Mouse (Mus musculus) lung, embryonic 15.5 days (tissue): ENCODE measurements around the gene Kcnip1. TPM values are rescaled to one million over a fixed set of nuclear protein-coding genes. Genes with fewer than 3 reads are reported as not detected.
A peak's percentile ranks its signal among the peaks of the same experiment; 100 is the strongest.

ENCODE experiments used
- ATAC-seq: fragments of 200-750 bp; cut with Nextera tagmentation; 2 replicates; pipeline ENCODE4 v1.8.0; 2017; ENCODE audit warnings: moderate number of reproducible peaks, borderline replicate concordance; ENCODE audit not compliant: low FRiP score, low TSS enrichment; ENCODE audit errors: extremely low read depth
- H3K27ac ChIP-seq: fragments of 300-500 bp; sonication (generic); 2 replicates; pipeline ENCODE4 v1.5.1; 2015; ENCODE audit warnings: moderate library complexity, mild to moderate bottlenecking, inconsistent platforms
- H3K27me3 ChIP-seq: fragments of 300-500 bp; sonication (generic); 2 replicates; pipeline ENCODE4 v1.6.1; 2015; ENCODE audit warnings: inconsistent platforms
- H3K36me3 ChIP-seq: fragments of 300-500 bp; sonication (generic); 2 replicates; pipeline ENCODE4 v1.6.1; 2015; ENCODE audit warnings: inconsistent platforms
- H3K4me1 ChIP-seq: fragments of 300-500 bp; sonication (generic); 2 replicates; pipeline ENCODE4 v1.6.1; 2015; ENCODE audit warnings: inconsistent platforms
- H3K4me2 ChIP-seq: fragments of 300-500 bp; sonication (generic); 2 replicates; pipeline ENCODE4 v1.6.1; 2015; ENCODE audit warnings: inconsistent platforms, mild to moderate bottlenecking, moderate library complexity
- H3K4me3 ChIP-seq: fragments of 300-500 bp; sonication (generic); 2 replicates; pipeline ENCODE4 v1.5.1; 2015; ENCODE audit warnings: mild to moderate bottlenecking, inconsistent platforms
- H3K9ac ChIP-seq: fragments of 300-500 bp; sonication (generic); 2 replicates; pipeline ENCODE4 v1.6.1; 2015; ENCODE audit warnings: inconsistent platforms
- H3K9me3 ChIP-seq: fragments of 300-500 bp; sonication (generic); 2 replicates; pipeline ENCODE4 v1.6.1; 2016; ENCODE audit warnings: inconsistent platforms
- WGBS: fragments of 180-500 bp; shearing (Covaris S2); methylation state at CpG from one replicate; pipeline ENCODE4 v1.1.7; 2015; 5-methylcytosine and 5-hydroxymethylcytosine counted together
- polyA plus RNA-seq: library from polyadenylated mRNA; unstranded; fragments of >200 nt; fragmentation: Nextera tagmentation; extraction: Ambion mirVana; gene quantifications from 2 replicates; pipeline ENCODE4 v1.2.1, GENCODE M21; 2015

Kcnip1 gene
- polyA plus RNA-seq, 1 experiment from 2014 or later = 0.70 TPM

DNA sequence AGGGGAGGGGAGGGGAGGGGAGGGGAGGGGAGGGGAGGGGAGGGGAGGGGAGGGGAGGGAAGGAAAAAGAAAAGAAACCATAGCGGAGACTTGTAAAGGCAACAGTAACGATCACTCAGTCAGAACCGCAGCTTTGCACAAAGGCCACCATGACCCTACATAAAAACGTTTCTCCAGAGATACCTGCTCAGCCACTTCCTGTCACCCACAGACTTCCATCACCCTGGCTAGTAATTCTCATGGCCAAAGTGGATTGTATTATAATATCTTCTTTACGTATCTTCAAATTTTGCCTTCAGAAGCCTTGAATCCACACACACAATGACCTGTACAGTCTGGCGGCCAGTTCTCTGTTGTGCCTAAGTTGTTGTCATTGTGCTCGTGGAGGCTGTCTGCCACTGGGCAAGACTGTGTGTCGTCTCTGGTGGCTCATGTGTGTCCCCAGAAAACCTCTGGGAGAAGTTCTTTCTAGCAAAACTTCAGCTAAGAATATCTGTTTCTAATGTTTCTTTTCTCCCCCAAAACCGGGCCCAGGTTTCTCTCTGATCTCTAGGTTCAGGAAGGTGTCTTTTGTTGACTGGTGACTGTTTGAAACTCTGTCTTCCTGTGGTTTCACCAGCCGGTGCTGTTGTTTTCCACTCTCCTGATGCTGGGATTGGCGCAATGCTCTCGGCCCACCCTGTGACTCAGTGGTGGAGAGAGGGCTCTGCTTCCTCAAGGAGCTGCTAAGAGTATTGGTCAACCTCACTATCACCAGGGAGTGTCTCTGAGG lies 16.6 kb upstream of the Kcnip1 start:
- Histone ChIP-seq H3K4me2 (no peak overlapping the region), H3K4me1 (peaks cover 5% of the 10 kb centered on the region; the same call in 1 of the 2 replicates), H3K9me3 (no peaks in the 10 kb centered on the region), H3K36me3 (no peaks in the 10 kb centered on the region), H3K27ac (no peak overlapping the region), H3K4me3 (no peak overlapping the region), H3K9ac (no peak overlapping the region), H3K27me3 (no peaks in the 10 kb centered on the region)
- WGBS = 77% methylated on average over 12 of the region's 12 CpGs
- ATAC-seq = no peak

DNA sequence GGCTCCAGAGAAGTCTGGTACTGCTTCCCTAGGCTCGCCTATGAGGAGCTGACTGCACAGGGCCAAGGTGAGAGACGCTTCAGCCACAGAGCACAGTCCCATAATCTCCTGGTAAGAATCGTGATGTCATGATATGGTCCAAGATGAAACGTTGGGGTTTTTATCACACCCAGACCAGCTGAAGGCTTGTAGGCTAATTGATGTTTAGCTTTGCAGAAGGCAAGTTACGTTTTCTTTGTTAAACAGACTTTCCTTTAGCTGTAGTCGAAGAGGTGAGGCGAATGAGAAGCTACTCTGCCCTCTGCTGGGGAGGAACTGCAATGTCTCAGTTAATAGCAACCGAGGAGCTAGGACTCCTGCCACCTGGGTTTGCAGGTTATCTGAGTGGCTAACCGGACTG lies 15.8 kb upstream of the Kcnip1 start:
- no peaks in the 10 kb centered on the region for H3K27me3 ChIP-seq
- H3K4me2 ChIP-seq = no peak overlapping the region
- ATAC-seq = no peak; the same call in 1 of the 2 replicates
- peak overlapping the region; percentile 18; the same call in 1 of the 2 replicates for H3K27ac ChIP-seq
- H3K9ac ChIP-seq = no peak overlapping the region
- H3K36me3 ChIP-seq = no peaks in the 10 kb centered on the region
- H3K9me3 ChIP-seq = no peaks in the 10 kb centered on the region
- peaks cover 5% of the 10 kb centered on the region; the same call in 1 of the 2 replicates for H3K4me1 ChIP-seq
- 31% methylated on average over 9 of the region's 9 CpGs for WGBS
- H3K4me3 ChIP-seq = no peak overlapping the region

DNA sequence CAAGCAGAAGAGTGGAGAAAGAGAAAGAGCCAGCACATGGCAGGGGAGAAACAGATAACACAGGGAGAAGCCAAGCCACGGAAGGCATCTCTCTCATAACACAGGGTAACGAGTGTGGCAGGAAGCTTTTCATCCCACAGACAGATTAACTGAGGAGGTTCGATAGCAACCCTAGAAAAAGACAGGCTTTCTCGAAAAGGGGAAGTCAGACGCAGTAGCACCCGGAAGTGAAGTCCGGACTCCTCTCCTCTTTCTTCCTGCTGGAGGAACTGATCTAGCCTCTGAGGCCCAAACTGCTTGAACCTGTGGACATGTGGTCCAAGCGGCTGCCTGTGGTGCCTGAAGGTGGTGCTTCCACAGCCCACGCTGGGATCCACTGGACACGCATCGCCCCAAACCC lies 15.3 kb upstream of the Kcnip1 start:
- H3K36me3 ChIP-seq = no peaks in the 10 kb centered on the region
- no peaks in the 10 kb centered on the region for H3K27me3 ChIP-seq
- WGBS = 80% methylated on average over 11 of the region's 11 CpGs
- no peak overlapping the region for H3K4me2 ChIP-seq
- H3K4me1 ChIP-seq = peaks cover 5% of the 10 kb centered on the region; the same call in 1 of the 2 replicates
- peak overlapping the region; percentile 18; the same call in 1 of the 2 replicates for H3K27ac ChIP-seq
- no peaks in the 10 kb centered on the region for H3K9me3 ChIP-seq
- no peak for ATAC-seq
- H3K9ac ChIP-seq = no peak overlapping the region
- H3K4me3 ChIP-seq = no peak overlapping the region

DNA sequence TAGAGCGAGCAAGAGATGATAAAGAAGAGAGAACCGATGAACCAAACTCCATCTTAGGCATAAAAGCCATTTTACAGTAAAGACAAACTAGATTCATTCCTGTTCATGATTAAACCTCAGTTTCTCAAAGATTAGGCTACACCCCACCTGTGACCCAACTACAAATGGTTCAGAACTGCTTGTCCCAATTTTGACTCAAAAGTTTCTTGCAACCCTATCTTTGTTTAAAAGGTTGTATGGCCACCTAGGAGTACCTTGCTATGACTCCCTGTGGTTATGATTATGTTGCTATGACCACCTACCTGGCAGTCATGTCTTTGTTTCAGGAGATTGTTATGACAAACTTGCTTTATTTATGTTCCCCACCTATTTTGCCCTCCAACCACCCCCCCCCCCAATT lies 14.7 kb upstream of the Kcnip1 start:
- no peak for ATAC-seq
- Histone ChIP-seq H3K27me3 (no peaks in the 10 kb centered on the region), H3K9me3 (no peaks in the 10 kb centered on the region), H3K4me2 (no peak overlapping the region), H3K27ac (no peak overlapping the region), H3K4me1 (peaks cover 5% of the 10 kb centered on the region; the same call in 1 of the 2 replicates), H3K36me3 (no peaks in the 10 kb centered on the region), H3K4me3 (no peak overlapping the region), H3K9ac (no peak overlapping the region)
- 65% methylated on average over 2 of the region's 2 CpGs for WGBS

DNA sequence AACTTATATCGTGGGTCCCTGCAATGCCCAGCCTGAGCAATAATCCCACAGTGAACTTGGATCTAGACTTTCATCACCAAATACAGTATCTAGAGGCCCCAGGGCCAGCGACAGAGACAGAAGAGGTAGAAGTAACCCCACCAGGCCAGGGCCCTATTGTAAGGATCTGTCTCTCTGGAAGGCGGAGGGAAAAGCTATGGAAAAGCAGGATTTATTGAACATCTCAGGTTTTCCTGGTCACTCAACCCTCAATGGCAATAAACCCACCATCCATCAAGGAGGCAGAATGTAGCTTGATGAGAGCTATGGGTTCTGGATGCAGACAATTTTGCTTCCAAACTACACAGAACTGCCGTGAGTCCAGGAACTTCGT lies 9.6 kb upstream of the Kcnip1 start:
- no peaks in the 10 kb centered on the region for H3K36me3 ChIP-seq
- H3K27me3 ChIP-seq = no peaks in the 10 kb centered on the region
- H3K27ac ChIP-seq = no peak overlapping the region
- H3K4me1 ChIP-seq = no peaks in the 10 kb centered on the region
- no peaks in the 10 kb centered on the region for H3K9me3 ChIP-seq
- WGBS = 71% methylated on average over 5 of the region's 5 CpGs
- no peak overlapping the region for H3K4me2 ChIP-seq
- no peak for ATAC-seq
- H3K4me3 ChIP-seq = no peak overlapping the region
- no peak overlapping the region for H3K9ac ChIP-seq

DNA sequence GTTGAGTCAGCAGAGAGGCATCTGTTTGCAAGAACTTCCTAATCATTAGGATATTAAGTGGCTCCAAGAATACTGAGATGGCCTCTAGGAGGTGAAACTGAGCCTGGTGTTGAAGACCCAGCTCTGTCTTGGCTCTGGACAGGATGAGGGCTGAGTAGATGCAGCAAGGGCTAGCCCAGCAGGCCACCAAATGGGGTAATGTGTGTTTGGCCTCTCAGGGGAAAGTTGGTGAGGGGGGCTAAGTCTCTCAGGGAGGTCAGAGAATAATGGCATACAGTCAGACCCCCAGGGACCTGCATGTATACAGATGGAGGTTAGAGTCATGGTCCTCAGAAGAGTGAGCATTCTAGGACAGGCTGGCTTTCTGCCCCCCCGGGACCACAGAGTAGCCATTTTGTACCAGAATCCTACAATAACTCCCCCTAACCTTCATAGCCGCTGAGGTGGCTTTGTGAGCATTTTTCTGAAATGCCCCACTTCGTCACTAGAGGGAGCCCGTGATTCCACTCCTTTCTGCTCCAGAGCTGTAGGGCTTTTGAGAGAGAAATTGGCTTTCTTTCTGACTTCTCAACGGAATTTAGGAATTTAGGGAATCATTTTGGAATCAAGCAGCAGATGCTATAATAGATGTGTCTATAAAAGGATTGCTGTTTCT lies 9.1 kb upstream of the Kcnip1 start:
- no peaks in the 10 kb centered on the region for H3K9me3 ChIP-seq
- H3K4me2 ChIP-seq = no peak overlapping the region
- no peaks in the 10 kb centered on the region for H3K27me3 ChIP-seq
- ATAC-seq = no peak
- no peak overlapping the region for H3K4me3 ChIP-seq
- WGBS = 4% methylated on average over 5 of the region's 5 CpGs
- no peaks in the 10 kb centered on the region for H3K4me1 ChIP-seq
- no peak overlapping the region for H3K9ac ChIP-seq
- H3K27ac ChIP-seq = no peak overlapping the region
- no peaks in the 10 kb centered on the region for H3K36me3 ChIP-seq

DNA sequence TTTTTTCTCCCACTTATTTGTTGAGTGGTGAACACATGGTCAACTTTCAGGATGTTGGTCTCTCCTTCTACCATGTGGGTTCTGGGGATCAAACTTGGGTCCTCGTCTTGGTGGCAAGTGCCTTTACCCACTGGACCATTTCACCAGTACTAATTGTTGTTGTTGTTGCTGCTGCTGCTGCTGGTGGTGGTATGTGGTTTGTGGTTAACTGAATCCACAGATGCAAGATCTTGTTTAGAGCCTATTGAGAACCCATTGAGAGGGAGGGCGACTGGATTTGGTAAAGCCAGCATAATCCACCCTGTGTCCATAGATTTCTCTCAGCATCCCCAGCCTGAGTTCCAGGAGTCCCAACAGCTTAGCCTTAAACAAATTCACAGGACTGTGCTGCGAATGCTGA lies 7.5 kb upstream of the Kcnip1 start:
- Histone ChIP-seq H3K4me2 (no peak overlapping the region), H3K4me3 (no peak overlapping the region), H3K27ac (no peak overlapping the region), H3K9ac (no peak overlapping the region), H3K36me3 (no peaks in the 10 kb centered on the region), H3K27me3 (no peaks in the 10 kb centered on the region), H3K4me1 (no peaks in the 10 kb centered on the region), H3K9me3 (no peaks in the 10 kb centered on the region)
- 79% methylated on average over 3 of the region's 3 CpGs for WGBS
- ATAC-seq = no peak

DNA sequence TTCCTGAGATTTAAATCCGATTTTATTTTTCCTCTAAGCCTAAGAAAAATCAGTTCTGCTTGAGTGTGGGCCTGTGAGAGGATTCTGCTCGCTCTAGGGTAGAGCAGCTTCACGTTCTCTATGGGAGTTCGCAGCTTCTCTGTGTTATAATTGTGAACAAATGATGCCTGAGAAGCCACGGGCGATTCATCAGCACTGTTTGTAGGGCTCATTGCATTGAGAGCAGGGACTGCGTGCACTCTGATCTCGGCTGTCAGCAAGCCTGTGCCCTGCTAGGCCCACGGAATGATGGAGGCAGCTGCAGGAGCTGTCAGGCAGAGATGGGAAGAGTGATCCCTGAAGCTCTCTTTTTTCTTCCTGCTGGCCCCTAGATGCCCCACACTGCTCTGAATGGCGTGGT lies 5.3 kb upstream of the Kcnip1 start:
- Histone ChIP-seq H3K4me2 (no peak overlapping the region), H3K27ac (no peak overlapping the region), H3K9me3 (no peaks in the 10 kb centered on the region), H3K4me1 (no peaks in the 10 kb centered on the region), H3K9ac (no peak overlapping the region), H3K27me3 (peaks cover 2% of the 10 kb centered on the region; the same call in 1 of the 2 replicates), H3K36me3 (no peaks in the 10 kb centered on the region), H3K4me3 (no peak overlapping the region)
- no peak for ATAC-seq
- 63% methylated on average over 10 of the region's 10 CpGs for WGBS

DNA sequence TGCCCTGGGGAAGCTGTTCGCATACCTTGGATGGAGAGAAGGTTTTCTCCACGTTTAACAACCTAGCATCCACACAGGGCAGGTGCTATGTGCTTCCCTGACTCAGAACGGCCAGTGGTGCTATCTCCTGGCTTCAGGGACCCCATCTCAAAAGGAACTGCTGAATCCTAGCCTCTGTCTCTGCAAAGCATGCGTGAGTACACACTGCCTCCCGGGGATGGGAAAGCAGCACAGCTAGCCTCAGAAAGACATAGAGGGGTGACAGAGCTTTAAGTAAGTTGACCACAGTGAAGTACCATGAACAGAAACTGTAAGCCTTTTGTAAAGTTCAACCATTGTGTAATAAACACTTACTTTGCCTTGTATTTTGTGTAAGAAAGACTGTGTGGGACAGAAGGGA lies 544 bp upstream of the Kcnip1 start:
- H3K36me3 ChIP-seq = no peaks in the 10 kb centered on the region
- WGBS = 58% methylated on average over 5 of the region's 5 CpGs
- H3K9ac ChIP-seq = no peak overlapping the region
- H3K4me1 ChIP-seq = 0 out of 2 replicates have a peak, but pooled peaks cover 4% of the 10 kb centered on the region
- H3K27ac ChIP-seq = no peak overlapping the region
- H3K4me2 ChIP-seq = no peak overlapping the region
- H3K27me3 ChIP-seq = peaks cover 3% of the 10 kb centered on the region; the same call in 1 of the 2 replicates
- H3K9me3 ChIP-seq = no peaks in the 10 kb centered on the region
- no peak for ATAC-seq
- H3K4me3 ChIP-seq = no peak overlapping the region

DNA sequence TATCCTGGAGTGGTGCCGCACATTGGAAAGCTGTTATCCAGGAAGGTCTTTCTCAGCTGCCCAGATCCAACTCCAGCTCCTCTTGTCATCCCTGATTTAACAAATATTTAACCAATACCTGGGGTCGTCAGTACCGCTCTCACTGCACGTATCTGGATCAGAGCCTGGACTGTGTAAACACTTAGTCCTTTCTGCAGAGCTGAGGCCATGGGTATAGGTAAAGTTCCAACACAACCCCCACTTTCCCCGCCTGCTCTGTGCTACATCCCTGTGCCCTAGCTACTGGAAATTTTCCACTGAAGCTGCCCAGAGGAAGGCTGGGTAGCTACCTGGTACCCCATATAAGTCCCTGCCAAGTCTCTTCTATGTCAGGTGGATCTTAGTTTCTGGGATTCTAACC lies 3.0 kb downstream of the Kcnip1 start:
- peak; percentile 56; the same call in 1 of the 2 replicates for ATAC-seq

DNA sequence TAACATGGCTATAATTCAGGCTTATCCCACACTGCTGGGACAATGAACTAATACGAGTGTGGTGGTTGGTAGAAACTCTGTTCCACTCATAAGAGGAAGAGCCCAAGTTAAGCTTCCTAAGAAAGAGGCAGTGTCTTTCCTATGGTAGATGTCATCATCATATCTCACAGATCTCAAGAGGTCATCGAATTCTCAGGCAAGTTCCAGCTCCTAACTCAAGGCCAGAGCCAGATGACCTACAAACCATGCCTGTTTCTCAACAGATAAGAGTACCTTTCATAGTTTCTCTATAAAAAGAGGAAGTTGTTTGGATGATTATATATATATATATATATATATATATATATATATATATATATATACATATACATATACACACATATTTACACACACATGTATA lies 6.4 kb downstream of the Kcnip1 start:
- H3K27me3 ChIP-seq = no peaks in the 10 kb centered on the region
- no peak overlapping the region for H3K27ac ChIP-seq
- H3K36me3 ChIP-seq = no peaks in the 10 kb centered on the region
- 80% methylated on average over 2 of the region's 2 CpGs for WGBS
- H3K4me2 ChIP-seq = no peak overlapping the region
- H3K4me1 ChIP-seq = 0 out of 2 replicates have a peak, but pooled peaks cover 4% of the 10 kb centered on the region
- H3K4me3 ChIP-seq = no peak overlapping the region
- no peak overlapping the region for H3K9ac ChIP-seq
- H3K9me3 ChIP-seq = no peaks in the 10 kb centered on the region
- no peak for ATAC-seq

More for the DNA sequence above, 3.0 kb downstream of the Kcnip1 start:
- H3K4me2 ChIP-seq = no peak overlapping the region
- no peaks in the 10 kb centered on the region for H3K9me3 ChIP-seq
- H3K27ac ChIP-seq = no peak overlapping the region
- no peaks in the 10 kb centered on the region for H3K36me3 ChIP-seq
- 0 out of 2 replicates have a peak, but pooled peaks cover 4% of the 10 kb centered on the region for H3K4me1 ChIP-seq
- 42% methylated on average over 5 of the region's 5 CpGs for WGBS
- peaks cover 3% of the 10 kb centered on the region; the same call in 1 of the 2 replicates for H3K27me3 ChIP-seq
- H3K9ac ChIP-seq = no peak overlapping the region
- no peak overlapping the region for H3K4me3 ChIP-seq

DNA sequence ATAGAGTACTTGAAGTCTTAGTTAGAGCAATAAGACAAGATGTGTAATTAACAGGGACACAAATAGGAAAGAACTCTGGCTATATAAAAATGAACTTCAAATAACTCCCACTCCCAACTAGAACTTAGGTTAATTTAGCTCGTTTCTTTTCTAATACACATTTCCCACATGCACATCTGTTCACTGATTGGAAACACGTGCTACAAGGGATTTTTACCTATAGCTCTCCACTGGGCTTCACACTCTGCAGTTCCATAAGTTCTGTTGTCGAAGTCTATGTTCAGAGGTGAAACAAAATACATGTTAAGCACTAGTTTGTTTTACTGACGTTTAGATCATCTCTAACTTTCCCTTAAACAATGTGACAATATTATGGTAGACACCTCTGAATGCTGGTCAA lies 12.8 kb downstream of the Kcnip1 start:
- no peak for ATAC-seq
- 65% methylated on average over 4 of the region's 4 CpGs for WGBS

More for the DNA sequence above, 12.8 kb downstream of the Kcnip1 start:
- no peaks in the 10 kb centered on the region for H3K9me3 ChIP-seq
- 0 out of 2 replicates have a peak, but pooled peaks cover 3% of the 10 kb centered on the region for H3K27me3 ChIP-seq
- no peak overlapping the region for H3K4me2 ChIP-seq
- H3K4me1 ChIP-seq = no peaks in the 10 kb centered on the region
- no peak overlapping the region for H3K9ac ChIP-seq
- H3K36me3 ChIP-seq = no peaks in the 10 kb centered on the region
- H3K27ac ChIP-seq = no peak overlapping the region
- H3K4me3 ChIP-seq = no peak overlapping the region
